ENCODE assay signal across 19 mouse cellular contexts in the genomic region with DNA sequence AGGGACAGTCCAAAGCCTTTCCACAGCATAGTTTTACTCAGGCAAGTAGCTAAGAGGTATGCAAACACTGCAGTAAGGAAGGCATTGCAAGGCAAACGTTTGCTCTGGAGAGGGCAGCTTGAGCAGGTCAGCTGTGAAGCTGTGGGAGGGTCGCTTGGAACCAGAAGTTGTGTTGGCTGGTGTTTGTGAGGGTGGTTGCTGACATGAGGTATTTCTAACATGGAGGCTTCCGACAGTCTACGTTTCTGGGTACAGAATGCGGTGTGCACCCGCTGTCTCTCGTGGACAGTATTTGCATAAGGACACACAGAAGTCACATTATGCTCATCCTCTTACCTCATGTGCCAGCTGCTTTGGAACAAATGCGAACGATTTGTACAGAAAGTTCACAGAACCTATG. TPM values are rescaled to one million over a fixed set of nuclear protein-coding genes. Genes with fewer than 3 reads are reported as not detected.
DNase-seq lines count a peak whose midpoint lies in the region; ATAC-seq and TF ChIP-seq lines count a peak whose summit lies in the region.
"Had no signal": no experiment of that assay in that cellular context is flagged by ENCODE, and none has a peak within 500 bp of the region (broad histone marks: within the 10 kb centered on the region; RNA-seq: fewer than 3 reads in every experiment).

No protein-coding gene starts in this region.

- no peak overlapping the region for H3K4me3 ChIP-seq in lung, embryonic 16.5 days (ENCODE audit: low read length)
- no peak overlapping the region for H3K4me3 ChIP-seq in lung, postnatal 0 days (ENCODE audit: low read depth, low read length)
- H3K4me3 ChIP-seq: embryonic facial prominence, embryonic 13.5 days; forebrain, embryonic 12.5 days; heart, embryonic 12.5 days; hindbrain, embryonic 10.5 days had no signal

- H3K9me3 ChIP-seq in lung, embryonic 16.5 days (ENCODE audit: control insufficient read depth, low read length) = no peaks in the 10 kb centered on the region
- H3K9me3 ChIP-seq in lung, postnatal 0 days (ENCODE audit: low read length) = no peaks in the 10 kb centered on the region
- H3K9me3 ChIP-seq: embryonic facial prominence, embryonic 13.5 days; forebrain, embryonic 12.5 days; heart, embryonic 12.5 days; hindbrain, embryonic 10.5 days had no signal

- H3K4me2 ChIP-seq in lung, embryonic 16.5 days (ENCODE audit: low read depth, low read length) = no peak overlapping the region
- no peak overlapping the region for H3K4me2 ChIP-seq in lung, postnatal 0 days (replicated peaks; ENCODE audit: low read depth, low read length)
- H3K4me2 ChIP-seq: embryonic facial prominence, embryonic 13.5 days; forebrain, embryonic 12.5 days; heart, embryonic 12.5 days; hindbrain, embryonic 14.5 days had no signal

- peaks cover 5% of the 10 kb centered on the region; the same call in 1 of the 2 replicates for H3K36me3 ChIP-seq in lung, embryonic 16.5 days (ENCODE audit: control insufficient read depth, insufficient read depth, low read length)
- no peaks in the 10 kb centered on the region for H3K36me3 ChIP-seq in lung, postnatal 0 days (ENCODE audit: insufficient read depth, low read length)

- 0 out of 2 replicates have a peak, but pooled peaks have one; percentile 54 for ATAC-seq in lung, embryonic 16.5 days (ENCODE audit: low read depth)
- ATAC-seq in lung, postnatal 0 days = peak; percentile 68
- ATAC-seq: forebrain, embryonic 16.5 days had no signal

- no peak for TF ChIP-seq EP300 in lung, postnatal 0 days (IDR thresholded peaks at IDR 0.05)

- H3K27ac ChIP-seq in lung, embryonic 16.5 days (ENCODE audit: low read length) = no peak overlapping the region
- H3K27ac ChIP-seq in lung, postnatal 0 days (ENCODE audit: low read length) = no peak overlapping the region
- H3K27ac ChIP-seq: embryonic facial prominence, embryonic 13.5 days; forebrain, embryonic 12.5 days; hindbrain, embryonic 10.5 days; hindbrain, embryonic 14.5 days had no signal

- H3K4me1 ChIP-seq in lung, embryonic 16.5 days (replicated peaks; ENCODE audit: control insufficient read depth, insufficient read depth, low read length) = no peaks in the 10 kb centered on the region
- no peaks in the 10 kb centered on the region for H3K4me1 ChIP-seq in lung, postnatal 0 days (ENCODE audit: insufficient read depth, low read depth, low read length)
- H3K4me1 ChIP-seq: embryonic facial prominence, embryonic 13.5 days; forebrain, embryonic 12.5 days; heart, embryonic 12.5 days; hindbrain, embryonic 10.5 days had no signal

- no peaks in the 10 kb centered on the region for H3K27me3 ChIP-seq in lung, embryonic 16.5 days (ENCODE audit: control insufficient read depth, insufficient read depth, low read depth, low read length)
- H3K27me3 ChIP-seq in lung, postnatal 0 days (replicated peaks; ENCODE audit: insufficient read depth, low read length) = no peaks in the 10 kb centered on the region
- H3K27me3 ChIP-seq: embryonic facial prominence, embryonic 13.5 days; forebrain, embryonic 12.5 days; heart, embryonic 12.5 days had no signal

- 57% methylated on average over 9 of the region's 9 CpGs for WGBS in lung, embryonic 16.5 days
- 65% methylated on average over 9 of the region's 9 CpGs for WGBS in lung, postnatal 0 days

- no peak overlapping the region for H3K9ac ChIP-seq in lung, embryonic 16.5 days (ENCODE audit: low read length)
- no peak overlapping the region for H3K9ac ChIP-seq in lung, postnatal 0 days (replicated peaks; ENCODE audit: low read depth)
- H3K9ac ChIP-seq: embryonic facial prominence, embryonic 13.5 days; forebrain, embryonic 12.5 days; heart, embryonic 12.5 days; hindbrain, embryonic 14.5 days had no signal

- DNase-seq in heart, adult 11 months = peak; percentile 7
- no peak for DNase-seq in heart, adult 18-20 months
- no peak for DNase-seq in lung, postnatal 4 days
- DNase-seq in lung, postnatal 0 days (ENCODE audit: low spot score) = peak; percentile 62
- no peak for DNase-seq in left cerebral cortex, adult 9 months (ENCODE audit: low spot score in 2 of 2)
- DNase-seq in T-cell, adult 2 months (ENCODE audit: low spot score) = no peak
- DNase-seq: adrenal gland, adult 8-10 months; adrenal gland, postnatal 36 days; cerebellum, adult 11-12 months; cerebellum, adult 9-10 months; cerebellum, postnatal 25 days; gastrocnemius, postnatal 10 days had no signal

- 0 out of 2 replicates have a peak, but pooled peaks have one; percentile 2 for TF ChIP-seq CTCF in lung, postnatal 0 days (IDR thresholded peaks at IDR 0.05)

RNA-seq across cellular contexts. Expression of a gene that starts 31.0 kb away (rescaled TPM):
- 10 to 100 TPM; 16.3 to 16.7 TPM for total RNA-seq in heart, adult 18-20 months (2021)
- 44.7 and 50.3 TPM in 2 replicates for polyA plus RNA-seq in lung, embryonic 16.5 days (2015; fragmentation: Nextera tagmentation; extraction: Ambion mirVana)
- 39.2 and 40.4 TPM in 2 replicates for polyA plus RNA-seq in lung, postnatal 0 days (2015; fragmentation: Nextera tagmentation; extraction: Ambion mirVana)

Comparison
In these comparisons a context has a peak if more than half of its experiments do, and no peak if none do; other contexts are left out.
1. DNase-seq: peak in heart, adult 11 months (single experiment) and lung, postnatal 0 days (single experiment); none in heart, adult 18-20 months (0 of 2), lung, postnatal 4 days (0 of 2), left cerebral cortex, adult 9 months (0 of 2) and T-cell, adult 2 months (single experiment).